Mouse (Mus musculus) left cerebral cortex, postnatal 36 days (tissue): ENCODE results near the gene Epn2. TPM values are rescaled to one million over a fixed set of nuclear protein-coding genes. Genes with fewer than 3 reads are reported as not detected.

Source experiments
- DNase-seq, 2 experiments: peaks; one replicate each; pipeline ENCODE4 v3.0.0; 2021 to 2022; ENCODE audit warnings: low spot score in 2 of 2, mixed read lengths in 1 of 2
- intact Hi-C: fragments of 180-260 bp; cut with DNase I; formaldehyde crosslinking; loops from one replicate; pipeline ENCODE4 v1.15.1; 2025
- total RNA-seq, 2 experiments: library from RNA; stranded (reverse); gene quantifications; 2 replicates each; pipeline ENCODE4 v1.2.3; 2021

Epn2 gene
- total RNA-seq, 2 experiments from 2014 or later = 111 to 126 TPM

GRCm38 (mm10) chr11:61497490-61497889 is 82.0 kb downstream of the Epn2 start:
- intact Hi-C loops = no loop called here
- no peak for DNase-seq

GRCm38 (mm10) chr11:61495528-61495927 is 84.0 kb downstream of the Epn2 start:
- DNase-seq = no peak
- intact Hi-C loops = no loop called here

GRCm38 (mm10) chr11:61494129-61494997 is 85.1 kb downstream of the Epn2 start, which contains the start of gene Mapk7:
Mapk7 (minus strand) TSS chr11:61494406.
- intact Hi-C loops = loop anchor here (5.0 kb wide), 1 partner anchor 42 kb away; the partner anchor contains the start of gene Rnf112
- peak; percentile 95 to 96 for DNase-seq

GRCm38 (mm10) chr11:61493525-61494128 is 85.9 kb downstream of the Epn2 start:
- intact Hi-C loops = loop anchor here (5.0 kb wide), 1 partner anchor 41 kb away; the partner anchor contains the start of gene Rnf112
- DNase-seq = peak; percentile 45 to 50

GRCm38 (mm10) chr11:61492749-61493401 is 86.6 kb downstream of the Epn2 start:
- intact Hi-C loops = loop anchor here (5.0 kb wide), 1 partner anchor 41 kb away; the partner anchor contains the start of gene Rnf112

GRCm38 (mm10) chr11:61490944-61491520 is 88.5 kb downstream of the Epn2 start:
- intact Hi-C loops = loop anchor here (5.0 kb wide), 1 partner anchor 39 kb away; the partner anchor contains the start of gene Rnf112
- DNase-seq = no peak

More at GRCm38 (mm10) chr11:61492749-61493401, 86.6 kb downstream of the Epn2 start:
- DNase-seq = no peak

- intact Hi-C loops = loop anchor here (5.0 kb wide), 1 partner anchor 38 kb away; the partner anchor contains the start of gene Rnf112
- no peak for DNase-seq
These were observed 89.6 kb downstream of the Epn2 start for GRCm38 (mm10) chr11:61489874-61490273.

- intact Hi-C loops = no loop called here
- DNase-seq = no peak
These were observed 90.4 kb downstream of the Epn2 start for GRCm38 (mm10) chr11:61489085-61489484.

- intact Hi-C loops = no loop called here
- no peak for DNase-seq
These were observed 91.6 kb downstream of the Epn2 start for GRCm38 (mm10) chr11:61487936-61488335.

- intact Hi-C loops = no loop called here
- DNase-seq = no peak
These were observed 92.1 kb downstream of the Epn2 start for GRCm38 (mm10) chr11:61487401-61487800.

- no peak for DNase-seq
- intact Hi-C loops = no loop called here
These were observed 92.8 kb downstream of the Epn2 start for GRCm38 (mm10) chr11:61486458-61487219.

- intact Hi-C loops = no loop called here
- DNase-seq = no peak
These were observed 93.7 kb downstream of the Epn2 start for GRCm38 (mm10) chr11:61485541-61486457.

GRCm38 (mm10) chr11:61484613-61485540 is 94.6 kb downstream of the Epn2 start, which contains the start of gene Mfap4:
Mfap4 (plus strand) TSS chr11:61485431.
- intact Hi-C loops = no loop called here
- peak; percentile 73 to 81 for DNase-seq

- intact Hi-C loops = no loop called here
- no peak for DNase-seq
These were observed 95.3 kb downstream of the Epn2 start for GRCm38 (mm10) chr11:61484256-61484612.

- intact Hi-C loops = no loop called here
These were observed 96.2 kb downstream of the Epn2 start for GRCm38 (mm10) chr11:61483226-61483845.

More at GRCm38 (mm10) chr11:61483226-61483845, 96.2 kb downstream of the Epn2 start:
- no peak for DNase-seq
